Mouse (Mus musculus) stomach, postnatal 0 days (tissue): ENCODE results near the gene Cacna2d3.
A peak's percentile ranks its signal among the peaks of the same experiment; 100 is the strongest.

ENCODE experiments used
- CTCF ChIP-seq: IDR thresholded peaks from 2 replicates; pipeline ENCODE4 v1.5.1; 2016; ENCODE audit warnings: antibody characterized with exemption, low read depth, mild to moderate bottlenecking, moderate library complexity
- EP300 ChIP-seq: optimal IDR thresholded peaks from 2 replicates; pipeline ENCODE3; 2016; ENCODE audit warnings: antibody characterized with exemption

DNA sequence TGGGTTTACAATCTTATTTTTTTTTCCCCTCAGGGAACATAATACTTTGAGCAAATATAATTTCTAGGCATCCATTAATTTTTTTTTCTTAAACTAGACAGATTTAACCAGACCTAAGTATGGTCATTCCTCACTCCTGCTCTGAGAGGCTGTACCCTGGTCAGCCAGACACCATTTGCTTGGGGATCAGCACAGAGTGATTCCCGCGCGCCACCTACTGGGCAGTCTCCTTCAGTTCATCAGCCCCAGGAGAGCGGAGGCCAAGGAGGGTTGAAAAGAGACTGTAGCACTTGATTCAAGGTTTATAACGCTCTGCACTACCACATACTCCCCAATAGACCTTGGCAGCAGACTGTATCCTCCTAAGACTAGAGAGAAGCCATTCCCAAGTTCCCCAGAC lies 631.6 kb downstream of the Cacna2d3 start:
- TF ChIP-seq CTCF (peak; percentile 95), EP300 (no peak)
